Mouse (Mus musculus) hindbrain, embryonic 15.5 days (tissue): ENCODE results near the gene Skint3. TPM values are rescaled to one million over a fixed set of nuclear protein-coding genes. Genes with fewer than 3 reads are reported as not detected.
"Not testable (repeated sequence)": the region's sequence is repeated elsewhere in the genome, so short reads cannot be mapped to it uniquely, and the experiment has no call there.

Experiments used
- ATAC-seq: fragments of 200-750 bp; cut with Nextera tagmentation; 2 replicates; pipeline ENCODE4 v1.8.0; 2017; ENCODE audit warnings: low read depth, moderate number of reproducible peaks, moderate TSS enrichment; ENCODE audit not compliant: low FRiP score
- H3K27ac ChIP-seq: fragments of 300-500 bp; sonication (generic); replicated peaks from 2 replicates; pipeline ENCODE4 v1.5.1; 2015; ENCODE audit warnings: mild to moderate bottlenecking, inconsistent platforms
- H3K27me3 ChIP-seq: fragments of 300-500 bp; sonication (generic); 2 replicates; pipeline ENCODE4 v1.6.1; 2015; ENCODE audit warnings: control low read depth, inconsistent platforms
- H3K36me3 ChIP-seq: fragments of 300-500 bp; sonication (generic); 2 replicates; pipeline ENCODE4 v1.6.1; 2015; ENCODE audit warnings: control low read depth, inconsistent platforms
- H3K4me1 ChIP-seq: fragments of 300-500 bp; sonication (generic); replicated peaks from 2 replicates; pipeline ENCODE4 v1.6.1; 2015; ENCODE audit warnings: control low read depth, inconsistent platforms
- H3K4me2 ChIP-seq: fragments of 300-500 bp; sonication (generic); 2 replicates; pipeline ENCODE4 v1.6.1; 2015; ENCODE audit warnings: moderate library complexity, mild to moderate bottlenecking, inconsistent platforms
- H3K4me3 ChIP-seq: fragments of 300-500 bp; sonication (generic); 2 replicates; pipeline ENCODE4 v1.5.1; 2015; ENCODE audit warnings: mild to moderate bottlenecking, inconsistent platforms
- H3K9ac ChIP-seq: fragments of 300-500 bp; sonication (generic); 2 replicates; pipeline ENCODE4 v1.6.1; 2015; ENCODE audit warnings: inconsistent platforms
- H3K9me3 ChIP-seq: fragments of 300-500 bp; sonication (generic); 2 replicates; pipeline ENCODE4 v1.6.1; 2016; ENCODE audit warnings: control low read depth, inconsistent platforms
- WGBS: fragments of 180-500 bp; shearing (Covaris S2); methylation state at CpG from one replicate; pipeline ENCODE4 v1.1.7; 2015; 5-methylcytosine and 5-hydroxymethylcytosine counted together
- polyA plus RNA-seq: library from polyadenylated mRNA; unstranded; fragments of >200 nt; fragmentation: Nextera tagmentation; extraction: Ambion mirVana; gene quantifications from 2 replicates; pipeline ENCODE4 v1.2.1, GENCODE M21; 2015

The Skint3 gene
- not detected in 2 replicates for polyA plus RNA-seq

DNA sequence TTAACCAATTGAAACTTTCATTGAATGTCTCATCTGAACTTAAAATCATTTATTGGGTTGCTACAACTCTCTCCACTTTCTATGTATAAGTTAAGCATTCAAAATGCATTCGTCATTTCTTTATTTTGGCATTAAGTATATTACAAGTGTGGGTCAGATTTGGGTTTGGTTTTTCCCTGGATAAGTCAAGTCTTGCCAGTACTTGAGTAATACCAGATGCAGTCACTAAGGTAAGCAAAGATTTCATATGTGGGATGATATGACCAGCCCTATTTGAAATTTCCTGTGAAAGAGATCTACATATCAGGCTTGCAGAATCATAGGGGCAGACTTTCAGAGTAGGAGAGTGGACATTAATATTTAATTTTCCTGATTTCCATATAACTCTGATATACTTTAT is at the start of gene Skint3:
Skint3 (plus strand) TSS at position 301 of the 400 bp plus-strand sequence.
- Histone ChIP-seq H3K27ac (no peak within 1 kb of the TSS), H3K27me3 (no peaks in the 10 kb centered on the region), H3K9ac (no peak within 1 kb of the TSS), H3K9me3 (no peaks in the 10 kb centered on the region), H3K4me2 (no peak within 1 kb of the TSS), H3K4me3 (no peak within 1 kb of the TSS), H3K4me1 (no peaks in the 10 kb centered on the region), H3K36me3 (no peaks in the 10 kb centered on the region)
- no peak for ATAC-seq
- WGBS = 91% methylated on average over 1 of the region's 1 CpGs

GRCm38 (mm10) chr4:112243416-112243815 is 11.4 kb downstream of the Skint3 start:
- Histone ChIP-seq H3K27ac (no peak overlapping the region), H3K4me3 (no peak overlapping the region), H3K4me1 (no peaks in the 10 kb centered on the region), H3K27me3 (no peaks in the 10 kb centered on the region), H3K36me3 (no peaks in the 10 kb centered on the region), H3K9me3 (no peaks in the 10 kb centered on the region), H3K4me2 (no peak overlapping the region), H3K9ac (no peak overlapping the region)
- no peak for ATAC-seq
- 63% methylated on average over 1 of the region's 1 CpGs for WGBS

- Histone ChIP-seq H3K9me3 (no peaks in the 10 kb centered on the region), H3K36me3 (no peaks in the 10 kb centered on the region), H3K4me2 (no peak overlapping the region), H3K9ac (no peak overlapping the region), H3K4me3 (no peak overlapping the region), H3K4me1 (no peaks in the 10 kb centered on the region), H3K27ac (no peak overlapping the region), H3K27me3 (no peaks in the 10 kb centered on the region)
- ATAC-seq = no peak
- 93% methylated on average over 3 of the region's 3 CpGs for WGBS
These were observed 11.9 kb downstream of the Skint3 start for GRCm38 (mm10) chr4:112243951-112244350.

GRCm38 (mm10) chr4:112256022-112256421 is 24.0 kb downstream of the Skint3 start:
- WGBS = 82% methylated on average over 5 of the region's 5 CpGs
- no peak overlapping the region for H3K4me3 ChIP-seq
- H3K27me3 ChIP-seq = no peaks in the 10 kb centered on the region
- ATAC-seq = no peak
- no peaks in the 10 kb centered on the region for H3K36me3 ChIP-seq
- H3K4me1 ChIP-seq = no peaks in the 10 kb centered on the region
- no peak overlapping the region for H3K27ac ChIP-seq
- no peaks in the 10 kb centered on the region for H3K9me3 ChIP-seq
- no peak overlapping the region for H3K9ac ChIP-seq
- H3K4me2 ChIP-seq = no peak overlapping the region

DNA sequence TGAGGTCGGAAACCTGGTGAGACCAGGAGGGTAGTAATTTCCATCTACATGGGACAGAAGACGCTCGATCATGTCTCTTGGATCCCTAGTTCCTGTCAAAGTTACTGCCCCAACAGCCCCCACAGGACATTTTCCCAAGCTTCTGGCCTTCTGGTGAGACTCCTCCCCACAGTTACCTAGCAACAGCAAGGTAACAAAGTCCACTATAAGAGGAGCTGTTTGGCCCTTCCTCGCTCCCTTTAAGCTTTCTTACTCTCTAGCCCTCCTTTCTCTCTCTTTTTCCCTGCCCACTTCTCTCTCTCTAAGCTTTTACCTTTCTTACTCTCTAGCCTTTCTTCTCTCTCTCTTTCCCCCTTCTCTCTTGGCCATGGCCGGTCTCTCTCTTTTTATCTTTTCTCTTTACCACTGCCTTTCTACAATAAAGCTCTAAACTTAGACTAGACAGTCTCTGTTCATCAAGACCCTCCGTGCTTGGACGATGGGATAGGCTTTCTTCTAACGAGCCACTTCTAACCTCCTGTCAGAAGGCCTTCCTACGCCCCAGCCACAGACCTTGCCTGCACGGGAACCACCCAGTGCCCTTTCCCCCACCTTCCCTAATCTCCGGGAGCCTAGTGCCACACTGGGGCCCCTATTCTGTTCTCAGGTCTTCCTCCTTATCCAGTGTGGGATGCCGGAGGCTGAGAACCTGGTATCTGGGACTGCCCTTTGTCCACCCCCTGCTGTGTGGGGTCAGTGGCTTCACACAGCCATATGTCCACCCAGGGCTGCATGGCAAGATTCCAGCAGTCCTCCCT is 55.3 kb downstream of the Skint3 start:
- Histone ChIP-seq H3K9ac (no peak overlapping the region), H3K4me2 (no peak overlapping the region), H3K27ac (no peak overlapping the region), H3K4me3 (no peak overlapping the region), H3K4me1 (no peaks in the 10 kb centered on the region), H3K36me3 (no peaks in the 10 kb centered on the region), H3K27me3 (no peaks in the 10 kb centered on the region), H3K9me3 (no peaks in the 10 kb centered on the region)
- 86% methylated on average over 12 of the region's 12 CpGs for WGBS
- no peak for ATAC-seq

DNA sequence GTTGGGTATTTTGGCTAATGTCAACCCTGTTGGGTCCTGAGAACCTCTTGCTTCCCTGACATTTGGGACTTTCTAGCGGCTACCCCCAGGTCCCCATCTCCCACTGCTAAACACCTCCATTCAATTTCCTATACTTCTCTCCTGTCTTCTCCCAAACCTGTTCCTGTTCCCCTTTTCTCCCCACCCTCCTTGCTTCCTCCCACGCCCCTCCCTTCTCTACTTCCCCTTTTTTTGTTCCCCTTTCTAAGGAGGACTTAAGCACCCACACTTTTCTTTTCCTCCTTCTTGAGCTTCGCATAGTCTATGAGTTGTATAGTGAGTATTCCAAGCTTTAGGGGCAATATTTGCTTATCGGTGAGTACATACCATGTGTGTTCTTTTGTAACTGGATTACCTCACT is 56.4 kb downstream of the Skint3 start:
- no peaks in the 10 kb centered on the region for H3K27me3 ChIP-seq
- H3K4me1 ChIP-seq = no peaks in the 10 kb centered on the region
- 94% methylated on average over 4 of the region's 4 CpGs for WGBS
- H3K36me3 ChIP-seq = no peaks in the 10 kb centered on the region
- no peak overlapping the region for H3K9ac ChIP-seq
- H3K4me2 ChIP-seq = no peak overlapping the region
- no peak overlapping the region for H3K4me3 ChIP-seq
- no peaks in the 10 kb centered on the region for H3K9me3 ChIP-seq
- no peak for ATAC-seq
- no peak overlapping the region for H3K27ac ChIP-seq

DNA sequence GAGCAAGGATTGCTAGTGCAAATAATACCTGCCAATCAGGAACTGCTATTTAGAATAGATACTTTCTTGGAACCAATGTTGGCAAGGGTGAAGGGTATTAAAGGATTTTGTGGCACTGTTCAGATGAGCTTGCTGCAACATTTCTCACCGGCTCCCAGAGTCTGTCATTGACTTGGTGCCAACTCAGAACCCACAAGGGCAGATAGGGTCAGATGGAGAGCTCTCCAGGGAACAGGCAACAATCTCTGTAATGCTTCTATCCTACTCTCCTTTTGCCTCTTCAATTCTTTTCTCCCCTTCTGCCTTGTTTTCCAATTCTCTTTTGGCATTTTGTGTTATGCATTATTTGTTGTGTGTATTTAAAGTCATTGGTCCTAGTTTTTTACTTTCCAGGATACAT is 70.3 kb downstream of the Skint3 start:
- no peaks in the 10 kb centered on the region for H3K36me3 ChIP-seq
- no peak overlapping the region for H3K27ac ChIP-seq
- H3K4me3 ChIP-seq = no peak overlapping the region
- no peaks in the 10 kb centered on the region for H3K4me1 ChIP-seq
- 91% methylated on average over 1 of the region's 1 CpGs for WGBS
- ATAC-seq = no peak
- H3K9me3 ChIP-seq = no peaks in the 10 kb centered on the region; the same call in 1 of the 2 replicates
- no peak overlapping the region for H3K9ac ChIP-seq
- H3K4me2 ChIP-seq = no peak overlapping the region
- no peaks in the 10 kb centered on the region for H3K27me3 ChIP-seq

DNA sequence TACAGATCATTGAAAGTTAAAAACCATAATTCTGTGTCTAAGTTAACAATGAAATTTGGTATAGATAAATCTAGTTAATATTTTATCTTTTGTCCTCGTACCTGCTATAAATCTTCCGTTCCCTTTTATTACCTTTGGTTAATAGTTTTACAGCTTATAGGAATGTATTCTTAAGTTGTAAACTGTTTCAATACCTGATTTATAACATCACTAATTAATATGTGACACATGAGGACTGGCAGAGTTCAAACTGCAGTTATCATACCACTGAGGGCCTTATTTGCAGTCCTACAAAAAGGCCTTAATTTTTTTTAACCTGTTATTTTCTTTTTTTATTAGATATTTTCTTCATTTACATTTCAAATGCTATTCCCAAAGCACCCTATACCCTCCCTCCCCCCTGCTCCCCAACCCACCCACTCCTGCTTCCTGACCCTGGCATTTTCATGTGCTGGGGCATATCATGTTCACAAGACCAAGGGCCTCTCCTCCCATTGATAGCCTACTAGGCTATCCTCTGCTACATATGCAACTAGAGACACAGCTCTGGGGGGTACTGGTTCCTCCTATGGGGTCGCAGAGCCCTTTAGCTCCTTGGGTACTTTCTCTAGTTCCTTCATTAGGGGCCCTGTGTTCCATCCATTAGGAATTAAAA is 70.9 kb downstream of the Skint3 start:
- Histone ChIP-seq H3K9me3 (no peaks in the 10 kb centered on the region; the same call in 1 of the 2 replicates), H3K4me2 (no peak overlapping the region), H3K27ac (no peak overlapping the region), H3K36me3 (no peaks in the 10 kb centered on the region), H3K9ac (no peak overlapping the region), H3K4me1 (no peaks in the 10 kb centered on the region), H3K27me3 (no peaks in the 10 kb centered on the region), H3K4me3 (no peak overlapping the region)
- no peak for ATAC-seq
- WGBS = 86% methylated on average over 3 of the region's 3 CpGs

DNA sequence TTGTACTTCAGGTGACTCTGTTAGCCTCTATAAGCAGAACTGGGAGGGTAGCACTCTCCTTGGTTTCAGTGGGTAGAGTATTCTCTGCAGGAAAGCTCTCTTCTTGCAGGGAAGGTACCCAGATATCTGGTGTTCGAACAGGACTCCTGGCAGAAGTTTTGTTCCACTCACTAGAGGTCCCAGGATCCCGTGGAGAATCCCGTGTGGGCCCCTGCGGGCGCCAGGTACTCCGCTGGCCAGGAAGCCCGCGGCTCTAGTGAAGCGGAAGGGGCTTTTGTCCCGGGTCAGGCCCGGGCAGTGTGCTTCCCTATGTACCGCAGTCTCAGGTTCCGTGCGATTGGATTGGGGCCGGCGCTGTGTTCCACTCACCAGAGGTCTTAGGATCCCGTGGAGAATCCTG is 117.1 kb downstream of the Skint3 start:
- not testable (repeated sequence) for H3K4me3 ChIP-seq, H3K4me2 ChIP-seq, ATAC-seq, H3K9me3 ChIP-seq, H3K4me1 ChIP-seq, H3K36me3 ChIP-seq, H3K9ac ChIP-seq, H3K27me3 ChIP-seq, H3K27ac ChIP-seq
- 95% methylated on average over 16 of the region's 17 CpGs for WGBS

Other genes starting within 250 kb of the Skint3 start
- gene Skint1, start 226.0 kb upstream of the Skint3 start, polyA plus RNA-seq = not detected in 2 replicates
- gene Skint4, start 160.2 kb upstream of the Skint3 start, polyA plus RNA-seq = not detected in 2 replicates
- gene Skint9, start 201.7 kb downstream of the Skint3 start, polyA plus RNA-seq = not detected in 2 replicates